Mouse (Mus musculus): ENCODE measurements around the gene Lrfn1. TPM values are rescaled to one million over a fixed set of nuclear protein-coding genes. Genes with fewer than 3 reads are reported as not detected.
"Not testable (repeated sequence)": the region's sequence is repeated elsewhere in the genome, so short reads cannot be mapped to it uniquely, and the experiment has no call there.

The Lrfn1 gene
- total and polyA plus RNA-seq, 3 experiments: 0.03 to 0.11 TPM; not detected in 1

GRCm38 (mm10) chr7:28490903-28491302 is 39.1 kb downstream of the Lrfn1 start:
- Histone ChIP-seq H3K9me3 (replicated peaks) (no peaks in the 10 kb centered on the region), H3K27me3 (ENCODE audit: insufficient read depth, low read length) (peaks cover 27% of the 10 kb centered on the region), H3K4me1 (ENCODE audit: insufficient read depth, low read depth, low read length) (no peaks in the 10 kb centered on the region), H3K36me3 (replicated peaks) (no peaks in the 10 kb centered on the region), H3K4me3 (ENCODE audit: low read depth, low read length) (no peak overlapping the region)
- no peak for TF ChIP-seq GATA2 (IDR thresholded peaks at IDR 0.05; ENCODE audit: borderline replicate concordance, low read depth, low read length)
- TF ChIP-seq GATA1 (IDR thresholded peaks at IDR 0.05; ENCODE audit: borderline replicate concordance, low read length): no peak
- TF ChIP-seq POLR2AphosphoS5 (IDR thresholded peaks at IDR 0.05; ENCODE audit: insufficient replicate concordance, low read depth, low read length): no peak
- TF ChIP-seq CTCF (IDR thresholded peaks at IDR 0.05; ENCODE audit: low read depth, low read length): no peak
- no peak for TF ChIP-seq TAL1 (conservative IDR thresholded peaks at IDR 0.05; ENCODE audit: low read depth, low read length)
- no peak for DNase-seq (ENCODE audit: low spot score)
- no peak for ATAC-seq (ENCODE audit: extremely low read depth, insufficient number of reproducible peaks, low FRiP score, poor library complexity, severe bottlenecking)

- TF ChIP-seq TAL1 (conservative IDR thresholded peaks at IDR 0.05; ENCODE audit: low read depth, low read length): no peak
- no peak for TF ChIP-seq POLR2AphosphoS5 (IDR thresholded peaks at IDR 0.05; ENCODE audit: insufficient replicate concordance, low read depth, low read length)
- no peak for TF ChIP-seq GATA1 (IDR thresholded peaks at IDR 0.05; ENCODE audit: borderline replicate concordance, low read length)
- TF ChIP-seq CTCF (IDR thresholded peaks at IDR 0.05; ENCODE audit: low read depth, low read length): no peak
- no peak for TF ChIP-seq GATA2 (IDR thresholded peaks at IDR 0.05; ENCODE audit: borderline replicate concordance, low read depth, low read length)
- DNase-seq (ENCODE audit: low spot score) (no peak), ATAC-seq (ENCODE audit: extremely low read depth, insufficient number of reproducible peaks, low FRiP score, poor library complexity, severe bottlenecking) (no peak)
- Histone ChIP-seq H3K36me3 (replicated peaks) (no peaks in the 10 kb centered on the region), H3K4me1 (ENCODE audit: insufficient read depth, low read depth, low read length) (no peaks in the 10 kb centered on the region), H3K27me3 (ENCODE audit: insufficient read depth, low read length) (peaks cover 22% of the 10 kb centered on the region), H3K9me3 (replicated peaks) (no peaks in the 10 kb centered on the region), H3K4me3 (ENCODE audit: low read depth, low read length) (no peak overlapping the region)
Measured at GRCm38 (mm10) chr7:28492310-28492709, 40.5 kb downstream of the Lrfn1 start.

- DNase-seq (ENCODE audit: low spot score): no peak
- no peak for TF ChIP-seq CTCF (IDR thresholded peaks at IDR 0.05; ENCODE audit: low read depth, low read length)
- TF ChIP-seq POLR2AphosphoS5 (IDR thresholded peaks at IDR 0.05; ENCODE audit: insufficient replicate concordance, low read depth, low read length): no peak
- no peak for TF ChIP-seq GATA1 (IDR thresholded peaks at IDR 0.05; ENCODE audit: borderline replicate concordance, low read length)
- TF ChIP-seq TAL1 (conservative IDR thresholded peaks at IDR 0.05; ENCODE audit: low read depth, low read length): no peak
- TF ChIP-seq GATA2 (IDR thresholded peaks at IDR 0.05; ENCODE audit: borderline replicate concordance, low read depth, low read length): no peak
- Histone ChIP-seq H3K27me3 (ENCODE audit: insufficient read depth, low read length) (peaks cover 7% of the 10 kb centered on the region), H3K4me1 (ENCODE audit: insufficient read depth, low read depth, low read length) (no peaks in the 10 kb centered on the region), H3K9me3 (replicated peaks) (no peaks in the 10 kb centered on the region), H3K4me3 (ENCODE audit: low read depth, low read length) (no peak overlapping the region), H3K36me3 (replicated peaks) (no peaks in the 10 kb centered on the region)
- ATAC-seq (ENCODE audit: extremely low read depth, insufficient number of reproducible peaks, low FRiP score, poor library complexity, severe bottlenecking): no peak
Measured at GRCm38 (mm10) chr7:28495426-28495825, 43.6 kb downstream of the Lrfn1 start.

GRCm38 (mm10) chr7:28505585-28505984 is 53.8 kb downstream of the Lrfn1 start:
- H3K36me3 ChIP-seq (replicated peaks): no peaks in the 10 kb centered on the region
- TF ChIP-seq GATA2 (IDR thresholded peaks at IDR 0.05; ENCODE audit: borderline replicate concordance, low read depth, low read length) (no peak), POLR2AphosphoS5 (IDR thresholded peaks at IDR 0.05; ENCODE audit: insufficient replicate concordance, low read depth, low read length) (no peak), GATA1 (IDR thresholded peaks at IDR 0.05; ENCODE audit: borderline replicate concordance, low read length) (no peak)
- H3K9me3 ChIP-seq (replicated peaks): no peaks in the 10 kb centered on the region
- no peaks in the 10 kb centered on the region for H3K4me1 ChIP-seq (ENCODE audit: insufficient read depth, low read depth, low read length)
- peaks cover under 1% of the 10 kb centered on the region; the same call in 1 of the 2 replicates for H3K27me3 ChIP-seq (ENCODE audit: insufficient read depth, low read length)
- no peak for DNase-seq (ENCODE audit: low spot score)
- no peak for ATAC-seq (ENCODE audit: extremely low read depth, insufficient number of reproducible peaks, low FRiP score, poor library complexity, severe bottlenecking)
- H3K4me3 ChIP-seq (ENCODE audit: low read depth, low read length): no peak overlapping the region

GRCm38 (mm10) chr7:28509121-28509520 is 57.3 kb downstream of the Lrfn1 start:
- H3K36me3 ChIP-seq (replicated peaks); H3K4me1 ChIP-seq (ENCODE audit: insufficient read depth, low read depth, low read length); DNase-seq (ENCODE audit: low spot score); H3K27me3 ChIP-seq (ENCODE audit: insufficient read depth, low read length); H3K9me3 ChIP-seq (replicated peaks); ATAC-seq (ENCODE audit: extremely low read depth, insufficient number of reproducible peaks, low FRiP score, poor library complexity, severe bottlenecking); H3K4me3 ChIP-seq (ENCODE audit: low read depth, low read length): not testable (repeated sequence)

- H3K9me3 ChIP-seq (replicated peaks); DNase-seq (ENCODE audit: low spot score); H3K4me1 ChIP-seq (ENCODE audit: insufficient read depth, low read depth, low read length); H3K36me3 ChIP-seq (replicated peaks); H3K4me3 ChIP-seq (ENCODE audit: low read depth, low read length); ATAC-seq (ENCODE audit: extremely low read depth, insufficient number of reproducible peaks, low FRiP score, poor library complexity, severe bottlenecking); H3K27me3 ChIP-seq (ENCODE audit: insufficient read depth, low read length): not testable (repeated sequence)
Measured at GRCm38 (mm10) chr7:28510405-28510974, 58.7 kb downstream of the Lrfn1 start, which contains the start of gene Ifnl2. TSS of gene Ifnl2 (minus strand) at chr7:28510455.

- TF ChIP-seq GATA1 (IDR thresholded peaks at IDR 0.05; ENCODE audit: borderline replicate concordance, low read length): no peak
- TF ChIP-seq GATA2 (IDR thresholded peaks at IDR 0.05; ENCODE audit: borderline replicate concordance, low read depth, low read length): no peak
- no peak for ATAC-seq (ENCODE audit: extremely low read depth, insufficient number of reproducible peaks, low FRiP score, poor library complexity, severe bottlenecking)
- Histone ChIP-seq H3K4me1 (ENCODE audit: insufficient read depth, low read depth, low read length) (no peaks in the 10 kb centered on the region), H3K9me3 (replicated peaks) (no peaks in the 10 kb centered on the region), H3K36me3 (replicated peaks) (no peaks in the 10 kb centered on the region), H3K4me3 (ENCODE audit: low read depth, low read length) (no peak overlapping the region), H3K27me3 (ENCODE audit: insufficient read depth, low read length) (peaks cover 5% of the 10 kb centered on the region; the same call in 1 of the 2 replicates)
- no peak for DNase-seq (ENCODE audit: low spot score)
Measured at GRCm38 (mm10) chr7:28511441-28511840, 59.7 kb downstream of the Lrfn1 start.

Other genes with a start within 250 kb of the Lrfn1 start
- gene Eid2, start 184.1 kb upstream of the Lrfn1 start, total RNA-seq (2014; fragmentation: Nextera tagmentation): 18.0 and 23.5 TPM in 2 replicates
- 23.5 and 25.1 TPM in 2 replicates for gene Eid2, start 184.1 kb upstream of the Lrfn1 start, total RNA-seq (2017)
- 51.7 and 73.7 TPM in 2 replicates for gene Eid2, start 184.1 kb upstream of the Lrfn1 start, polyA plus RNA-seq (2012)
- 7.3 and 8.9 TPM in 2 replicates for gene Eid2b, start 174.2 kb upstream of the Lrfn1 start, total RNA-seq (2014; fragmentation: Nextera tagmentation)
- gene Eid2b, start 174.2 kb upstream of the Lrfn1 start, total RNA-seq (2017): 5.4 and 6.3 TPM in 2 replicates
- 17.6 and 20.9 TPM in 2 replicates for gene Eid2b, start 174.2 kb upstream of the Lrfn1 start, polyA plus RNA-seq (2012)
- not detected in 2 replicates for gene Selenov, start 160.8 kb upstream of the Lrfn1 start, total RNA-seq (2014; fragmentation: Nextera tagmentation)
- gene Selenov, start 160.8 kb upstream of the Lrfn1 start, total RNA-seq (2017): 0.12 TPM in 1 of 2 replicates, not detected in the other
- gene Selenov, start 160.8 kb upstream of the Lrfn1 start, polyA plus RNA-seq (2012): not detected in 2 replicates
- 1.2 TPM in 1 of 2 replicates, not detected in the other for gene Dll3, start 149.7 kb upstream of the Lrfn1 start, total RNA-seq (2014; fragmentation: Nextera tagmentation)
- gene Dll3, start 149.7 kb upstream of the Lrfn1 start, total RNA-seq (2017): 0.49 TPM in 1 of 2 replicates, not detected in the other
- 0.23 and 0.25 TPM in 2 replicates for gene Dll3, start 149.7 kb upstream of the Lrfn1 start, polyA plus RNA-seq (2012)
- gene Timm50, start 139.9 kb upstream of the Lrfn1 start, total RNA-seq (2014; fragmentation: Nextera tagmentation): 107 and 113 TPM in 2 replicates
- 58.3 and 73.9 TPM in 2 replicates for gene Timm50, start 139.9 kb upstream of the Lrfn1 start, total RNA-seq (2017)
- 184 and 298 TPM in 2 replicates for gene Timm50, start 139.9 kb upstream of the Lrfn1 start, polyA plus RNA-seq (2012)
- 80.5 and 97.7 TPM in 2 replicates for gene Supt5, start 113.2 kb upstream of the Lrfn1 start, total RNA-seq (2014; fragmentation: Nextera tagmentation)
- gene Supt5, start 113.2 kb upstream of the Lrfn1 start, total RNA-seq (2017): 54.7 and 65.6 TPM in 2 replicates
- gene Supt5, start 113.2 kb upstream of the Lrfn1 start, polyA plus RNA-seq (2012): 123 and 148 TPM in 2 replicates
- 848 and 905 TPM in 2 replicates for gene Rps16, start 101.3 kb upstream of the Lrfn1 start, total RNA-seq (2014; fragmentation: Nextera tagmentation)
- gene Rps16, start 101.3 kb upstream of the Lrfn1 start, total RNA-seq (2017): 900 and 1,212 TPM in 2 replicates
- gene Rps16, start 101.3 kb upstream of the Lrfn1 start, polyA plus RNA-seq (2012): 1,941 and 2,248 TPM in 2 replicates
- gene Plekhg2, start 79.4 kb upstream of the Lrfn1 start, total RNA-seq (2014; fragmentation: Nextera tagmentation): 2.9 and 5.2 TPM in 2 replicates
- gene Plekhg2, start 79.4 kb upstream of the Lrfn1 start, total RNA-seq (2017): 1.7 and 3.4 TPM in 2 replicates
- 8.0 and 8.2 TPM in 2 replicates for gene Plekhg2, start 79.4 kb upstream of the Lrfn1 start, polyA plus RNA-seq (2012)
- 39.0 and 42.8 TPM in 2 replicates for gene Zfp36, start 71.7 kb upstream of the Lrfn1 start, total RNA-seq (2014; fragmentation: Nextera tagmentation)
- 20.4 and 21.3 TPM in 2 replicates for gene Zfp36, start 71.7 kb upstream of the Lrfn1 start, total RNA-seq (2017)
- gene Zfp36, start 71.7 kb upstream of the Lrfn1 start, polyA plus RNA-seq (2012): 25.5 and 28.3 TPM in 2 replicates
- gene Med29, start 59.3 kb upstream of the Lrfn1 start, total RNA-seq (2014; fragmentation: Nextera tagmentation): 15.4 and 21.9 TPM in 2 replicates
- gene Med29, start 59.3 kb upstream of the Lrfn1 start, total RNA-seq (2017): 17.7 and 21.0 TPM in 2 replicates
- gene Med29, start 59.3 kb upstream of the Lrfn1 start, polyA plus RNA-seq (2012): 11.2 and 14.8 TPM in 2 replicates
- 66.6 and 68.5 TPM in 2 replicates for gene Paf1, start 59.0 kb upstream of the Lrfn1 start, total RNA-seq (2014; fragmentation: Nextera tagmentation)
- 69.1 and 96.2 TPM in 2 replicates for gene Paf1, start 59.0 kb upstream of the Lrfn1 start, total RNA-seq (2017)
- 103 and 170 TPM in 2 replicates for gene Paf1, start 59.0 kb upstream of the Lrfn1 start, polyA plus RNA-seq (2012)
- 38.5 and 40.1 TPM in 2 replicates for gene Gmfg, start 14.5 kb upstream of the Lrfn1 start, total RNA-seq (2014; fragmentation: Nextera tagmentation)
- gene Gmfg, start 14.5 kb upstream of the Lrfn1 start, total RNA-seq (2017): 249 and 272 TPM in 2 replicates
- gene Gmfg, start 14.5 kb upstream of the Lrfn1 start, polyA plus RNA-seq (2012): 7.9 and 8.4 TPM in 2 replicates
- not detected in 2 replicates for gene Ifnl2, start 58.5 kb downstream of the Lrfn1 start, total RNA-seq (2014; fragmentation: Nextera tagmentation)
- gene Ifnl2, start 58.5 kb downstream of the Lrfn1 start, total RNA-seq (2017): 0.27 TPM in 1 of 2 replicates, not detected in the other
- not detected in 2 replicates for gene Ifnl2, start 58.5 kb downstream of the Lrfn1 start, polyA plus RNA-seq (2012)
- gene Ifnl3, start 70.9 kb downstream of the Lrfn1 start, total RNA-seq (2014; fragmentation: Nextera tagmentation): not detected in 2 replicates
- not detected in 2 replicates for gene Ifnl3, start 70.9 kb downstream of the Lrfn1 start, total RNA-seq (2017)
- gene Ifnl3, start 70.9 kb downstream of the Lrfn1 start, polyA plus RNA-seq (2012): not detected in 2 replicates
- gene Sycn, start 88.9 kb downstream of the Lrfn1 start, total RNA-seq (2014; fragmentation: Nextera tagmentation): not detected in 2 replicates
- not detected in 2 replicates for gene Sycn, start 88.9 kb downstream of the Lrfn1 start, total RNA-seq (2017)
- gene Sycn, start 88.9 kb downstream of the Lrfn1 start, polyA plus RNA-seq (2012): not detected in 2 replicates
- gene Nccrp1, start 95.3 kb downstream of the Lrfn1 start, total RNA-seq (2014; fragmentation: Nextera tagmentation): not detected in 2 replicates
- gene Nccrp1, start 95.3 kb downstream of the Lrfn1 start, total RNA-seq (2017): not detected in 2 replicates
- gene Nccrp1, start 95.3 kb downstream of the Lrfn1 start, polyA plus RNA-seq (2012): 0.07 TPM in 1 of 2 replicates, not detected in the other
- 62.7 and 75.9 TPM in 2 replicates for gene Samd4b, start 146.2 kb downstream of the Lrfn1 start, total RNA-seq (2014; fragmentation: Nextera tagmentation)
- 3.8 and 4.4 TPM in 2 replicates for gene Samd4b, start 146.2 kb downstream of the Lrfn1 start, total RNA-seq (2017)
- gene Samd4b, start 146.2 kb downstream of the Lrfn1 start, polyA plus RNA-seq (2012): 88.8 and 104 TPM in 2 replicates
- gene Pak4, start 146.2 kb downstream of the Lrfn1 start, total RNA-seq (2014; fragmentation: Nextera tagmentation): 13.2 and 16.0 TPM in 2 replicates
- gene Pak4, start 146.2 kb downstream of the Lrfn1 start, total RNA-seq (2017): 5.6 and 6.4 TPM in 2 replicates
- gene Pak4, start 146.2 kb downstream of the Lrfn1 start, polyA plus RNA-seq (2012): 72.6 and 85.1 TPM in 2 replicates
- gene Acp7, start 179.4 kb downstream of the Lrfn1 start, total RNA-seq (2014; fragmentation: Nextera tagmentation): not detected in 2 replicates
- gene Acp7, start 179.4 kb downstream of the Lrfn1 start, total RNA-seq (2017): 0.11 TPM in 1 of 2 replicates, not detected in the other
- gene Acp7, start 179.4 kb downstream of the Lrfn1 start, polyA plus RNA-seq (2012): not detected in 2 replicates
- gene Fbxo27, start 240.9 kb downstream of the Lrfn1 start, total RNA-seq (2014; fragmentation: Nextera tagmentation): not detected in 2 replicates
- gene Fbxo27, start 240.9 kb downstream of the Lrfn1 start, total RNA-seq (2017): not detected in 2 replicates
- gene Fbxo27, start 240.9 kb downstream of the Lrfn1 start, polyA plus RNA-seq (2012): not detected in 2 replicates